Mouse (Mus musculus) brown adipose tissue, adult 24 weeks (tissue): ENCODE results near the gene Prdm1. TPM values are rescaled to one million over a fixed set of nuclear protein-coding genes. Genes with fewer than 3 reads are reported as not detected.

Experiments used
- H3K27ac ChIP-seq: fragments of 200-500 bp; replicated peaks from 2 replicates; pipeline ENCODE4 v1.5.1; 2012; ENCODE audit warnings: low read depth, mild to moderate bottlenecking, low read length
- H3K4me1 ChIP-seq: fragments of 200-500 bp; 2 replicates; pipeline ENCODE4 v1.6.1; 2012; ENCODE audit warnings: low read length, mixed read lengths; ENCODE audit not compliant: control insufficient read depth, insufficient read depth, insufficient read length
- H3K4me3 ChIP-seq: fragments of 200-500 bp; 2 replicates; pipeline ENCODE4 v1.5.1; 2012; ENCODE audit warnings: low read depth, mild to moderate bottlenecking, low read length, moderate library complexity; ENCODE audit not compliant: insufficient read depth
- polyA plus RNA-seq: library from polyadenylated mRNA; stranded (reverse); fragments of >200 nt; gene quantifications from 2 replicates; pipeline ENCODE4 v1.2.4, GENCODE M21; 2012; ENCODE audit not compliant: missing spikeins, insufficient read depth, insufficient read length

Gene Prdm1
- polyA plus RNA-seq, 1 experiment = not detected

DNA sequence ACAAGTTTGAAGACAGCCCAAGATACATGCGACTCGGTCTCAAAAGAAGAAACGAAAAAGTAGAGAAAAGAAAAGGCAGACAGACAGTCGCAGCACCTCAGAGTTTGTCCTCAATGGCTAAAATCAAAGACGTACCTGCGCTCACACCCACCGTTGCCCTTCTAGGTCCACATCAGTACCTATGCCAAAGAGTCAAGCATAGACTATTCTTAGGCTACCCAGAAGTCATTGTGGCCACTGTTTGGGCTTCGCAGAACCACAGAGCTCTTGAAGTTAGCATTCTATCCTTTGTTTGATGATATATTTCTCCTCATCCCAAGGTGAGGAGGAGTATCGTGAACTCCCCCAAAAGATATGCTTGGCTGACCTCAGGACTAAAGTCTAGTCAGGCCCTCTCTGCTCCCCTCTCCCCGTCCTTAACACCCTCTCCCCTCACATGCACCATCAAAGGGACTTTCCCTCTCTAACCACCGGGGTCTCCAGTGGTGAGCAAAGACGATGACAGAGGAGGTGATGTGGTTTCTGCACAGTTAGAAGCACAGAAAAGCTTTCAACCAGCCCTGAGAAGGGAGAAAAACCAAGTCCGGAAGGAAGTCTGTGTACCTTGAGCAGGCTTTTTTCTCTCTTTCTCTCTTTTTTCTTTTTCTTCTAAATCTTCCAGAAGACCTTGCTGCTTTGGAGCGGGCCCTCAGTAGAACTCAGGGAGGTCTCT is 99.0 kb downstream of the Prdm1 start:
- no peak overlapping the region for H3K4me3 ChIP-seq

DNA sequence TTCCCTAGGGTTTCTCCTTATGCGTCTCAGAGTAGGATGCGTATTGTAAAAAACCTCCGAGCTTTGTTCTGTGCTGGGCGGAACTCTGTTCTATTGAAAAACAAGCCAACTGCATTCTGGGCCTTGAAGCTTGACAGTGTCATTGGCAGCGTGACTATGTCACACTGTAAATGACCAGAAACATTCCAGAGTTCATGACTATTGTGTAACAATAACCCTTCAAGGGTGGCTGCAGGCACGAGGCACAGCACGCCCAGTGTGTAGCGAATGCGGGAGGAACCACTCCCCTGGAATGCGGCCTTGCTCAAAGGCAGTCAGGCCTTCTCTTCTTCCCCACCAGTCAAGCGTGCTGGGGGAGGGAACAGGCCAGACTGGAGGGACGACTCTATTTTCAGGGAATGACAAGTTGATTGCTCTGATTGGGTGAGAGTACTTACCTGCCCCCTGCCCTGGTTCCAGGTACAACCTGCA is 100.4 kb downstream of the Prdm1 start:
- H3K4me3 ChIP-seq = peak overlapping the region; percentile 21
- H3K27ac ChIP-seq = peak overlapping the region; percentile 59
- peaks cover 2% of the 10 kb centered on the region for H3K4me1 ChIP-seq

More for the DNA sequence above, 99.0 kb downstream of the Prdm1 start:
- Histone ChIP-seq H3K4me1 (peaks cover 2% of the 10 kb centered on the region; the same call in 1 of the 2 replicates), H3K27ac (no peak overlapping the region)

DNA sequence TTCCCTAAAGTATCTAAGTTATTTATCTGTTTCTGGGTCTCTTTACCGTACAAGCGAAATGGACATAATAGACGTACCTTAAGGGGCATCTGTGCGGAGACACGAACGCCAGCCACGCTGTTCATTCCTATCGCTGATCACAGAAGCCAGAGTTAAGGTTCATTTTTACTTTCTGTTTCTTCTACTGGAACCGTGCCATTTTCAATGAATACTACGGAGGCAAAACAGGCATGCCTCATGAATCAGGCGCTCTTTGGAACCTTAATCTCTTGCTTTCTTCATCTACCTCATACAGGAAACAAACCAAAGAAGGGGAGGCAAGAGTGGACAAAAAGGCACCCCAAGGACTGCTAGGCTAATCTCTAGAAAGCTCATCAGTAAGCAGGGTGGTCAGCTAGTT is 100.9 kb downstream of the Prdm1 start:
- H3K4me1 ChIP-seq = peaks cover 2% of the 10 kb centered on the region
- H3K4me3 ChIP-seq = peak overlapping the region; percentile 21
- peak overlapping the region; percentile 59 for H3K27ac ChIP-seq

DNA sequence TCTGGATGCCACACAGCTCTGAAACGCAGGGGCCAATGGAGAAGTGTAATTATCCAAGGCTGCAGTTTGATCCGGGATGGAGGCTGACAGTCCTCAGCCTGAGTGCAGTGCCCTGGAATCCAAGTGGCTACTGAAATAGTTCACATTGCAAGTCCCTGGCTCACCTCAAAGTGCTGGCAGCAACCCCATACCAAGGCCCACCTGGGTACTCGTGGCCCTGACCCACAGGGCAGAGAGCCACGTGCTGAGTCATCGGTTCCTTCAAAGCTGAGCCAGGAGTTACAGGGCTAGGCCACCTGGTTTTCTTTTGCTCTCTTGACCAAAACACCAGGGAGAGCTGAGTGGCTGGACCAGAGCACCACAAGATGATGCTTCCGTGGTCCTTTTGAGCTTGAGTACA is 103.3 kb downstream of the Prdm1 start:
- Histone ChIP-seq H3K27ac (no peak overlapping the region), H3K4me1 (peaks cover 2% of the 10 kb centered on the region), H3K4me3 (no peak overlapping the region)

DNA sequence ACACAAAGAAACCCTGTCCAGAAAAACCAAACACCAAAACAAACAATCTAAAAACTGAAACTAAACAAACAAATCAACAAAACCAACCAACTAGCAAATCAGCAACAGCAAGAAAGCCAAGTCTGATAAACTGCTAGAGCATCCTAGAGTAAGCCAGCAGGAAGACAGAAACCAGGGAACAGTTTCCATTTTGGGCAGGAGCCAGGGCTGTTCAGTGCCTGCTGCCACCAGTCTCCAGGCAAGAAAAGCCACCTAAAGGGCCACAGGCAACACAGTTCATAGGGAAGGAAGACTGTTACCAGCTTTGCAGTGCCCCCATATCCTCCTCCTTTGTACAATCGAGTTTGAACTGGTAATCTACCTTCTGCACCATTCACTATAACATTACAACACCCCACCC is 106.4 kb downstream of the Prdm1 start:
- H3K27ac ChIP-seq = no peak overlapping the region
- no peak overlapping the region for H3K4me3 ChIP-seq
- H3K4me1 ChIP-seq = no peaks in the 10 kb centered on the region; the same call in 1 of the 2 replicates

DNA sequence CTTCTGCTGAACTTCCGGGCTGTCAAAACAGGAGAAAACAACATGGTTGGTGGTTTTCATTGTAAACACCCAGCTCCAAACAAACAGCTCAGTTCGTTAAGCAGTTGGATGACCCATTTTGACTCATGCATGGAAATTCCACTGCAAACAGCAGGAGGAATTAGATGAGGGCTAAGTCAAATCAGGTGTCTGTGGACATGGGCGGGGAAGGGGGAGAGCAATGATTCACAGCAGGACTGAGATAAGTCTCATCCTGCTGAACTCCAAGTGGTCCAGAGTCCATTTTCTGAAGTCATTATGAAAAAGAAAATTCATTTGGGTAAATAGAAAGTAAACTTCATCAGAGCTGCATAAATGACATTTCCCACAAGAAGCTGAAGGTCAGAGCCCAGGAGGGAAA is 108.1 kb downstream of the Prdm1 start:
- Histone ChIP-seq H3K4me3 (no peak overlapping the region), H3K4me1 (no peaks in the 10 kb centered on the region; the same call in 1 of the 2 replicates), H3K27ac (no peak overlapping the region)

DNA sequence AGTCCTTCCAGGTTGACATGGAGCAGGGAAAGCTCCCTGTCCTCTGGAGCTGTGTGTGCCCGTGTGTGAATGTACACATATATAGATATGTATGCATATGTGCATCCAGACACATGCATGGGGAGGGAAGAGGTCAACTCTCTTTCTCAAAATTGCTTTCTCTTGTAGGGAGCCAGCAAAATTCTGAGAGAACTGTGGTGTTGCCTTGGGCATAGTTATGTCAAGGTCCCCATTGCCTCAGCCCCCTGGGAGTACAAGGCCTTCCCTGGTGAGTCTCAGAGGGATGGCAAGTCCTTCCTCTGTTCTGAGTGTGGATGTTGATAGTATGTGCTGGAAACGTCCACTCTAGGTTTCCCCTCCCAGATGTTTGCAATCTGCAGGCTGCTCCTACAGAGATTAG is 109.4 kb downstream of the Prdm1 start:
- no peak overlapping the region for H3K27ac ChIP-seq
- no peak overlapping the region for H3K4me3 ChIP-seq

DNA sequence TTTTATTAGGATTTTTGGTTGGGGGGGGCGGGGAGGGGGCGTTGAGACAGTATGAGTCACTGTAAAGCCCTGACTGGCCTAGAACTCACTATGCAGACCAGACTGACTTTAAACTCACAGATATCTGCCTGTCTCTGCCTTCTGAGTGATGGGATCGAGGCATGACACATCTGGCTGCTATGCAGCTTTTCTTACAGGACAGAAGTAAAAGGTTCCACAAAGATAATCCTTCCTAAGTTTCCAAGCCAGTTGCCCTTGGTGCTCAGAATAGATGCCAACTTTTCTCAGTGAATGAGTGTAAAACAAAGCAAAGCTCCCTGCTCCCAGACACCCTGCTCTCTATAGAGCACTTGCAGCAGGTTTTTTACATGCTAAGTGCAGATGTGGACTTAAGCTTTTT is 112.7 kb downstream of the Prdm1 start:
- Histone ChIP-seq H3K4me3 (no peak overlapping the region), H3K4me1 (no peaks in the 10 kb centered on the region), H3K27ac (no peak overlapping the region)

More for the DNA sequence above, 109.4 kb downstream of the Prdm1 start:
- no peaks in the 10 kb centered on the region; the same call in 1 of the 2 replicates for H3K4me1 ChIP-seq

DNA sequence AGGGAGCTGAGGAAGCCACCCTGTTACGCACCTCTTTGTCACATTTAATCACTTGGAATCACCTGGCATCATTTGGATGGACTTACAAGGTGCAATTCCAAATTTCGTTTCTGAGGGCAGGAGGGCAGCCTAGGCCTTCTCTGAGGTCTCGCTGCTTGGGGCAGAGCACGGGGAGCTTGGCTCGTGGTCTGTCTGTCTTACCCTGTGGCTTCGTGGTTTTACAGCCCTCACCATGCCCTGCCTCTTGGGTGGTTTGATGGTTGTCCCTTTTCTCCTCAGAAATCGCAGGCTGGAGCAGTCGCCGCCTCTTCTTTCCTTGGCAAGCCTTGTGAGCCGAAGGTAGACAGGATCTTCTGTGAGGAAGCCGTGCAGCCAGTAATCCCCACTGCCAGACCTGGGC is 118.3 kb downstream of the Prdm1 start:
- no peak overlapping the region for H3K27ac ChIP-seq
- H3K4me1 ChIP-seq = no peaks in the 10 kb centered on the region
- no peak overlapping the region for H3K4me3 ChIP-seq

DNA sequence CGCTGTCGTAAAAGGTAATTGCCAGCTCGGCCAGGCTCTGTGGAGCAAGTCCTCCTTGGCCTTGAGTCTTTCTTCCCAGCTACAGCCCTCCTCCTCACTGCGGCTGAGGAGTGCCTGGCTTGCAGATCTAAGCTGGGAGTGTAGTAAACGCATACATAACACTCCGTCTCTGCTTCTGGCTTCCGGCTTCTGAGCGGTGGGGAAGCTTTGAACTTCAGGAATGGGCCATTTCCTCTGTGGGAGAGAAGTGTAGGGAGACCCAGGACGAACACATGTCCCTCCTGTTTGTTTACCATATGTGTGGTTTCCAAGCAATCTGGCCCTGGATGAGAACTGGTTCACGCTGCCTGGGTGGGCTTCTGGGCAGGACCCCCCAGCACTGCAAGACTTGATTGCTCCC is 119.2 kb downstream of the Prdm1 start:
- no peak overlapping the region for H3K27ac ChIP-seq
- H3K4me3 ChIP-seq = no peak overlapping the region
- no peaks in the 10 kb centered on the region for H3K4me1 ChIP-seq

DNA sequence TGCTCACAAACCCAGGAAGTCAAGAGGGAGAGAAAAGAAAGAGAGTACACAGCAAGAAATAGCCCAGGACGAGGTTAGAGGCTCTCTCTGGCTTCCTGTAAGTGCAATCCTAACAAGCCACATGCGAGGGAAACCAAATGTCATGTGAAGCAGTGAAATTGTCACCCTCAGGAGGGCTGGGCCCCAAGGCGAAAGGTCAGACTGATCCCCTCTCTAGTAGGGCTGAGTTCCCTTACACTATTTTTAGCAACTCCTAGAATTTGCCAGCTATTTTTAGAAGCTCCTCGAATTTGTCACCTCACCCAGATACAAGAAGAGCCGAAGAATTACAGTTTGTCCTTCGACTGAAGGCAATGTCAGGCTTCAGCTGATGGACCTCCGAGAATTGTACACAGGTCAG is 124.9 kb downstream of the Prdm1 start:
- Histone ChIP-seq H3K4me1 (peaks cover 6% of the 10 kb centered on the region), H3K27ac (peak overlapping the region; percentile 58), H3K4me3 (no peak overlapping the region)

DNA sequence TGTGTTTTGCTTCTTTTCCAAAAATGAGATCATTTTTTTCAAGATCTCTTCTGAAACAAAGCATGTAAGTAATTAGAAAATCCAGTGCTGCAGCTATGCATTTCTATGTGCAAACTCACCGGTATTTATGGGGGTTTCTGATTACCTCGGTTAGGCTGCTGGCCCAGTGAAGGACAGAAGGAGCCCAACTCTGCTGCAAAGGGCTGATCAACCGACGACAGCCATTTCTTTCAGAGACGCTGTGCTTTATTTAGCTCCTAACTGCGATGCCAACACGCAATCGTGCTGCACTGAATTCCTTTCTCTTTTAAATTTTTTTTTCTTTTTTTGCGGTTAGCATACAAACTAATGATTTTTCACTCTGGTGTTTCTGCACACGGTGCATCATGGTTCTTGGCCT is 126.7 kb downstream of the Prdm1 start:
- Histone ChIP-seq H3K27ac (no peak overlapping the region), H3K4me1 (peaks cover 6% of the 10 kb centered on the region), H3K4me3 (no peak overlapping the region)

DNA sequence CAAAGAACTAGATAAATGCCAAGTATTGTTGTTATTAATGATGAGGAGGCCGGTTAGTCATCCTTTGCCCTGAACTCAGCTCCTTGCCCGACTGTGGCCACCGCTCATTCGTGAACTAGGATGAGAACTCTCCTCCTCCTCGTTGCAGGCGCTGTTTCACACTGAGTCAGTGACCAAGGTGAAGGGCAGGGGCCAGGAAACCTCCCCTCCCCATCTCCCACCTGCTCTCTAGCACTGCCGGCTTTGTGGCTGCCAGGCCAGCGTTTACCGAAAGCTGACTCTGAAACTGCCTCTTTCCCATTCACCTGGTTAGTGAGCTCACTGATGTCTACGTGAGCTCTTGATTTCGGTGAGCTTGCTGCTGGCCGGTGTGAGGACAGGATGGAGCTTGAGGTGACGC is 127.7 kb downstream of the Prdm1 start:
- no peak overlapping the region for H3K27ac ChIP-seq
- no peak overlapping the region for H3K4me3 ChIP-seq

DNA sequence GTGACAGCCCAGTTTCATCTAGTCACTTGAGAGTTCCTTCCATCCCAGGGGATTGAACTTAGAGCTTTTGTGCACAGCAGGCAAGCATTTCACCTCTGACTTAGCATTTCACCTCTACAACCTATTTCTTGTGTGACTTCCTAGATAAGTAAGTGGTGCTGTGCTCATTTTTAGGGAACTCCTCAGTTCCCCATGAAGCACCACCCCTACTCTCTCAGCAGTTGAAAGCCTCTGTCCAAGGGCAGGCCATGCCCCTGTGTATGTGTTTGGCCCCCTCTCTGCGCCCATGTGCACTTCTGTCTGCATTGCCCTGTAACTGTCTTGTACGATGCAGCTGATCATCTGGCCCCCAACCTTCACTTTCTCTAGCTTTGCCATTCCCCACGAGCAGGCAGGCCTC is 128.2 kb downstream of the Prdm1 start:
- Histone ChIP-seq H3K4me1 (peaks cover 6% of the 10 kb centered on the region), H3K27ac (no peak overlapping the region), H3K4me3 (no peak overlapping the region)

More for the DNA sequence above, 127.7 kb downstream of the Prdm1 start:
- H3K4me1 ChIP-seq = peaks cover 6% of the 10 kb centered on the region

DNA sequence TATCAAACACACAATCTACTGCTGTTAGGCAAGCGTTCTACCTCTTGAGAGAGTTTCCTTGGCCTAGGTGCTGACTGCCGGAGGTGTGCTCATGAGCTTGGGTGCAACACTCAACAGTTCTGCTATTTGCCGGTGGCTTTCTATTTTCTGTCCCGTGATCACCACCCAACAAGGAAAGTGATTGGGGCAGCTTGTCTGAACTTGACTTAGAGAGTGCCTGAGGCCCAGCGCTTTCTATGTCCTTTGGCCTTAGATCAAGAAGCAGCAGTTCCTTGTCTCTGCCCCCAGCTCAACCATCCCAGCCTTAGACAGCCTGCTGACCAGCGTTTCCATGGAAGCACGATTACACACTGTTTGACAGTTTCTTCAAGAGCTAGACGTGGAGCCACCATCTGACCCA is 135.4 kb downstream of the Prdm1 start:
- no peak overlapping the region for H3K4me3 ChIP-seq
- H3K4me1 ChIP-seq = no peaks in the 10 kb centered on the region
- no peak overlapping the region for H3K27ac ChIP-seq
